Mouse (Mus musculus) heart, adult 2 months (tissue): ENCODE measurements at regions not wholly inside any gene's neighbourhood (a gene's known extent, or its start where the extent isn't known, plus 50 kb on each side); places are given as distances from the start of the nearest gene placed in this dataset.

ENCODE experiments used
- CTCF ChIP-seq: fragments of 200-600 bp; IDR thresholded peaks from 2 replicates; pipeline ENCODE4 v1.8.1; 2022; ENCODE audit warnings: antibody characterized with exemption, mild to moderate bottlenecking, moderate library complexity
- EP300 ChIP-seq: fragments of 200-500 bp; IDR thresholded peaks from 2 replicates; pipeline ENCODE4 v1.6.1; 2011; ENCODE audit warnings: low read depth, low read length, control low read depth; ENCODE audit not compliant: insufficient read depth

GRCm38 (mm10) chr17:31777751-31778150 is 77.9 kb downstream of the Sik1 start:
- TF ChIP-seq CTCF (no peak), EP300 (no peak)
